Mouse (Mus musculus): Measurements from ENCODE around the gene Usp25.

DNA sequence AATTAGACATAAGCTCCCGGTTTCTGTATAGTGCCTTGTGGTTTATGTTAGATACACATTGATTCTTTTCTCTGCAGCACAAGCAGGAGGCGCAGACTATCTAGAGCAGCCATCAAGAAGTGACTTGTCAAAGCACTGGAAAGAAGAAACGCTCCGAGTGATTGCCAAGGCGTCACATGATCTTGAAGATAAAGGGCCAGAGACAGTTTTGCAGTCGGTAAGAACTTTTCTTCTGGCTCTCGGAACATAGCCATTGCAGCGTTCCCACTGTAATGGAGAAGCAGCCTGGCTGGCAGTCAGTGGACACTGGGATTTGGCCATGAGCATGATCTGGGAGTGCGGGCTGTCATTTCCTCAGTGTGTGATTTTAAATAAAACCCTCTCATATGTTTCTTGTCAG lies 80.0 kb downstream of the Usp25 start:
- TF ChIP-seq POLR2A (IDR thresholded peaks at IDR 0.05; ENCODE audit: low read depth, low read length) (no peak), CTCF (IDR thresholded peaks at IDR 0.05; ENCODE audit: extremely low read depth, insufficient read depth, insufficient read length, insufficient replicate concordance) (no peak)

Data from spleen, adult 2 months (tissue).